Comparison of ENCODE assay signal across 30 mouse cellular contexts in genomic region chr9:42023383-42023782, GRCm38 (mm10).
A peak's percentile ranks its signal among the peaks of the same experiment; 100 is the strongest.
DNase-seq lines count a peak whose midpoint lies in the region; ATAC-seq lines count a peak whose summit lies in the region.
"Had no signal": no experiment of that assay in that cellular context is flagged by ENCODE, and none has a peak within 500 bp of the region (broad histone marks: within the 10 kb centered on the region; RNA-seq: fewer than 3 reads in every experiment).

No protein-coding gene starts in this region.

- H3K4me3 ChIP-seq in forebrain, embryonic 10.5 days: no peak overlapping the region
- no peak overlapping the region for H3K4me3 ChIP-seq in forebrain, embryonic 11.5 days (ENCODE audit: low read depth, low read length)
- H3K4me3 ChIP-seq in lung, embryonic 15.5 days: no peak overlapping the region
- H3K4me3 ChIP-seq in stomach, embryonic 15.5 days (replicated peaks): no peak overlapping the region
- H3K4me3 ChIP-seq: embryonic facial prominence, embryonic 13.5 days; forebrain, embryonic 12.5 days; heart, adult 2 months; heart, embryonic 12.5 days; intestine, embryonic 15.5 days; limb, embryonic 10.5 days; limb, embryonic 15.5 days; liver, embryonic 13.5 days; neural tube, embryonic 13.5 days had no signal

- H3K9ac ChIP-seq in forebrain, embryonic 11.5 days (ENCODE audit: low read length): no peak overlapping the region
- H3K9ac ChIP-seq in lung, embryonic 15.5 days: no peak overlapping the region
- no peak overlapping the region for H3K9ac ChIP-seq in stomach, embryonic 15.5 days
- H3K9ac ChIP-seq: embryonic facial prominence, embryonic 13.5 days; forebrain, embryonic 12.5 days; forebrain, postnatal 0 days; heart, embryonic 12.5 days; intestine, embryonic 15.5 days; limb, embryonic 15.5 days; liver, embryonic 13.5 days; neural tube, embryonic 13.5 days had no signal

- H3K27me3 ChIP-seq in forebrain, embryonic 10.5 days (ENCODE audit: poor library complexity, severe bottlenecking): 0 out of 2 replicates have a peak, but pooled peaks cover 3% of the 10 kb centered on the region
- H3K27me3 ChIP-seq in forebrain, embryonic 11.5 days (ENCODE audit: control insufficient read depth, insufficient read depth, low read length): no peaks in the 10 kb centered on the region
- H3K27me3 ChIP-seq in lung, embryonic 15.5 days: no peaks in the 10 kb centered on the region
- no peaks in the 10 kb centered on the region for H3K27me3 ChIP-seq in stomach, embryonic 15.5 days (replicated peaks)
- H3K27me3 ChIP-seq: embryonic facial prominence, embryonic 13.5 days; forebrain, embryonic 12.5 days; heart, embryonic 12.5 days; intestine, embryonic 15.5 days; limb, embryonic 15.5 days; liver, embryonic 13.5 days had no signal

- no peak for DNase-seq in forebrain, embryonic 10.5 days (ENCODE audit: extremely low spot score, low spot score)
- DNase-seq in forebrain, embryonic 11.5 days (ENCODE audit: low spot score): no peak
- no peak for DNase-seq in lung, postnatal 4 days
- DNase-seq in A20 (ENCODE audit: low read depth, low spot score): peak; percentile 20
- no peak for DNase-seq in layer of hippocampus, postnatal 36 days
- DNase-seq: adrenal gland, postnatal 14 days; cerebellum, adult 18-20 months; cerebellum, postnatal 10 days; forebrain, postnatal 0 days; heart, adult 2 months; heart, postnatal 4 days; kidney, adult 2 months; kidney, postnatal 10 days; liver, embryonic 13.5 days; lung, adult 18-20 months; thymus, adult 2 months; thymus, postnatal 4 days had no signal

- no peak for ATAC-seq in forebrain, embryonic 11.5 days (replicated peaks; ENCODE audit: low FRiP score)
- ATAC-seq in lung, embryonic 15.5 days (ENCODE audit: borderline replicate concordance, extremely low read depth, low FRiP score, low TSS enrichment): no peak
- ATAC-seq in stomach, embryonic 15.5 days (ENCODE audit: insufficient read depth, low FRiP score, low read depth): 0 out of 2 replicates have a peak, but pooled peaks have one; percentile 22
- ATAC-seq: CD4-positive, CD25-positive, alpha-beta regulatory T cell, adult 4 months; forebrain, postnatal 0 days; hindbrain, embryonic 16.5 days; intestine, embryonic 15.5 days; midbrain, embryonic 16.5 days had no signal

- no peaks in the 10 kb centered on the region for H3K9me3 ChIP-seq in forebrain, embryonic 10.5 days
- no peaks in the 10 kb centered on the region for H3K9me3 ChIP-seq in forebrain, embryonic 11.5 days (ENCODE audit: control insufficient read depth, low read length)
- no peaks in the 10 kb centered on the region for H3K9me3 ChIP-seq in lung, embryonic 15.5 days
- no peaks in the 10 kb centered on the region for H3K9me3 ChIP-seq in stomach, embryonic 15.5 days
- H3K9me3 ChIP-seq: embryonic facial prominence, embryonic 13.5 days; forebrain, embryonic 12.5 days; heart, embryonic 12.5 days; intestine, embryonic 15.5 days; limb, embryonic 10.5 days; limb, embryonic 15.5 days; liver, embryonic 13.5 days; neural tube, embryonic 13.5 days had no signal

- WGBS in forebrain, embryonic 10.5 days: 70% methylated on average over 3 of the region's 3 CpGs
- 72% methylated on average over 3 of the region's 3 CpGs for WGBS in forebrain, embryonic 11.5 days
- 41% methylated on average over 3 of the region's 3 CpGs for WGBS in lung, embryonic 15.5 days
- WGBS in stomach, embryonic 15.5 days: 58% methylated on average over 3 of the region's 3 CpGs

- H3K4me2 ChIP-seq in forebrain, embryonic 11.5 days (ENCODE audit: low read depth, low read length, severe bottlenecking): no peak overlapping the region
- no peak overlapping the region for H3K4me2 ChIP-seq in lung, embryonic 15.5 days
- H3K4me2 ChIP-seq in stomach, embryonic 15.5 days: no peak overlapping the region
- H3K4me2 ChIP-seq: embryonic facial prominence, embryonic 13.5 days; forebrain, embryonic 12.5 days; heart, embryonic 12.5 days; intestine, embryonic 15.5 days; limb, embryonic 15.5 days; liver, embryonic 13.5 days; neural tube, embryonic 13.5 days had no signal

- H3K4me1 ChIP-seq in forebrain, embryonic 10.5 days: peaks cover 37% of the 10 kb centered on the region
- no peaks in the 10 kb centered on the region for H3K4me1 ChIP-seq in forebrain, embryonic 11.5 days (replicated peaks; ENCODE audit: control insufficient read depth, insufficient read depth, low read length)
- peaks cover 19% of the 10 kb centered on the region for H3K4me1 ChIP-seq in lung, embryonic 15.5 days
- no peaks in the 10 kb centered on the region for H3K4me1 ChIP-seq in stomach, embryonic 15.5 days
- H3K4me1 ChIP-seq: forebrain, embryonic 12.5 days; intestine, embryonic 15.5 days; limb, embryonic 15.5 days; liver, embryonic 13.5 days had no signal

- peak overlapping the region; percentile 12; the same call in 1 of the 2 replicates for H3K27ac ChIP-seq in forebrain, embryonic 10.5 days
- no peak overlapping the region for H3K27ac ChIP-seq in forebrain, embryonic 11.5 days (ENCODE audit: low read depth, low read length)
- peak overlapping the region; percentile 76 for H3K27ac ChIP-seq in lung, embryonic 15.5 days
- H3K27ac ChIP-seq in stomach, embryonic 15.5 days: no peak overlapping the region
- H3K27ac ChIP-seq: forebrain, embryonic 12.5 days; heart, adult 2 months; intestine, embryonic 15.5 days; limb, embryonic 10.5 days; limb, embryonic 15.5 days; liver, embryonic 13.5 days; macrophage; neural tube, embryonic 13.5 days had no signal

- no peaks in the 10 kb centered on the region for H3K36me3 ChIP-seq in forebrain, embryonic 10.5 days (replicated peaks)
- H3K36me3 ChIP-seq in forebrain, embryonic 11.5 days (ENCODE audit: control insufficient read depth, insufficient read depth, low read length): no peaks in the 10 kb centered on the region
- H3K36me3 ChIP-seq in lung, embryonic 15.5 days: no peaks in the 10 kb centered on the region
- 0 out of 2 replicates have a peak, but pooled peaks cover 3% of the 10 kb centered on the region for H3K36me3 ChIP-seq in stomach, embryonic 15.5 days
- H3K36me3 ChIP-seq: forebrain, embryonic 12.5 days; limb, embryonic 10.5 days; limb, embryonic 15.5 days; liver, embryonic 13.5 days had no signal

Comparison
In these comparisons a context has a peak if more than half of its experiments do, and no peak if none do; other contexts are left out.
1. H3K27ac ChIP-seq: peak in forebrain, embryonic 10.5 days (single experiment) and lung, embryonic 15.5 days (single experiment); none in forebrain, embryonic 11.5 days (single experiment) and stomach, embryonic 15.5 days (single experiment).